Mouse (Mus musculus) intestine, embryonic 15.5 days (tissue): ENCODE results near the gene Btg4. TPM values are rescaled to one million over a fixed set of nuclear protein-coding genes. Genes with fewer than 3 reads are reported as not detected.

Experiments
- ATAC-seq: fragments of 200-750 bp; cut with Nextera tagmentation; 2 replicates; pipeline ENCODE4 v1.8.0; 2017; ENCODE audit warnings: moderate TSS enrichment, moderate library complexity
- H3K27ac ChIP-seq: fragments of 300-500 bp; sonication (generic); 2 replicates; pipeline ENCODE4 v1.5.1; 2015; ENCODE audit warnings: mild to moderate bottlenecking, inconsistent platforms
- H3K27me3 ChIP-seq: fragments of 300-500 bp; sonication (generic); replicated peaks from 2 replicates; pipeline ENCODE4 v1.6.1; 2015; ENCODE audit warnings: inconsistent platforms
- H3K36me3 ChIP-seq: fragments of 300-500 bp; sonication (generic); 2 replicates; pipeline ENCODE4 v1.6.1; 2015; ENCODE audit warnings: inconsistent platforms
- H3K4me1 ChIP-seq: fragments of 300-500 bp; sonication (generic); replicated peaks from 2 replicates; pipeline ENCODE4 v1.6.1; 2015; ENCODE audit warnings: inconsistent platforms
- H3K4me2 ChIP-seq: fragments of 300-500 bp; sonication (generic); replicated peaks from 2 replicates; pipeline ENCODE4 v1.6.1; 2015; ENCODE audit warnings: mild to moderate bottlenecking, inconsistent platforms
- H3K4me3 ChIP-seq: fragments of 300-500 bp; sonication (generic); replicated peaks from 2 replicates; pipeline ENCODE4 v1.5.1; 2015; ENCODE audit warnings: inconsistent platforms
- H3K9ac ChIP-seq: fragments of 300-500 bp; sonication (generic); 2 replicates; pipeline ENCODE4 v1.6.1; 2015; ENCODE audit warnings: inconsistent platforms
- H3K9me3 ChIP-seq: fragments of 300-500 bp; sonication (generic); 2 replicates; pipeline ENCODE4 v1.6.1; 2016; ENCODE audit warnings: inconsistent platforms
- WGBS: fragments of 180-500 bp; shearing (Covaris S2); methylation state at CpG from one replicate; pipeline ENCODE4 v1.1.7; 2015; 5-methylcytosine and 5-hydroxymethylcytosine counted together
- polyA plus RNA-seq: library from polyadenylated mRNA; unstranded; fragments of >200 nt; fragmentation: Nextera tagmentation; extraction: Ambion mirVana; gene quantifications from 2 replicates; pipeline ENCODE4 v1.2.1, GENCODE M21; 2015

Btg4 gene
- polyA plus RNA-seq, 1 experiment from 2014 or later: not detected

GRCm38 (mm10) chr9:51144218-51144617, 83.5 kb downstream of the Btg4 start:
- H3K27me3 ChIP-seq: no peaks in the 10 kb centered on the region
- no peaks in the 10 kb centered on the region for H3K9me3 ChIP-seq
- H3K36me3 ChIP-seq: no peaks in the 10 kb centered on the region
- no peak for ATAC-seq
- no peak overlapping the region for H3K4me3 ChIP-seq
- no peak overlapping the region for H3K4me2 ChIP-seq
- H3K4me1 ChIP-seq: no peaks in the 10 kb centered on the region
- no peak overlapping the region for H3K27ac ChIP-seq
- H3K9ac ChIP-seq: no peak overlapping the region
- WGBS: 73% methylated on average over 6 of the region's 6 CpGs

GRCm38 (mm10) chr9:51146496-51146895, 85.8 kb downstream of the Btg4 start:
- no peaks in the 10 kb centered on the region for H3K36me3 ChIP-seq
- no peak overlapping the region for H3K4me3 ChIP-seq
- no peaks in the 10 kb centered on the region for H3K9me3 ChIP-seq
- no peak overlapping the region for H3K9ac ChIP-seq
- WGBS: 70% methylated on average over 4 of the region's 4 CpGs
- no peaks in the 10 kb centered on the region for H3K27me3 ChIP-seq
- H3K4me2 ChIP-seq: no peak overlapping the region
- ATAC-seq: no peak
- H3K4me1 ChIP-seq: no peaks in the 10 kb centered on the region
- no peak overlapping the region for H3K27ac ChIP-seq

GRCm38 (mm10) chr9:51147294-51147693, 86.6 kb downstream of the Btg4 start:
- Histone ChIP-seq H3K27me3 (no peaks in the 10 kb centered on the region), H3K27ac (no peak overlapping the region), H3K9me3 (no peaks in the 10 kb centered on the region), H3K36me3 (no peaks in the 10 kb centered on the region), H3K4me3 (no peak overlapping the region), H3K9ac (no peak overlapping the region), H3K4me2 (no peak overlapping the region), H3K4me1 (0 out of 2 replicates have a peak, but pooled peaks cover 2% of the 10 kb centered on the region)
- no peak for ATAC-seq
- 80% methylated on average over 5 of the region's 5 CpGs for WGBS

GRCm38 (mm10) chr9:51152079-51152752, 91.5 kb downstream of the Btg4 start:
- Histone ChIP-seq H3K9ac (no peak overlapping the region), H3K9me3 (no peaks in the 10 kb centered on the region), H3K4me2 (peak overlapping the region; percentile 44), H3K27ac (no peak overlapping the region), H3K4me3 (no peak overlapping the region), H3K4me1 (0 out of 2 replicates have a peak, but pooled peaks cover 2% of the 10 kb centered on the region), H3K27me3 (no peaks in the 10 kb centered on the region), H3K36me3 (no peaks in the 10 kb centered on the region)
- WGBS: 16% methylated on average over 13 of the region's 13 CpGs
- ATAC-seq: peak; percentile 79

- WGBS: 30% methylated on average over 4 of the region's 4 CpGs
- Histone ChIP-seq H3K36me3 (no peaks in the 10 kb centered on the region), H3K4me1 (no peaks in the 10 kb centered on the region), H3K27me3 (peaks cover 16% of the 10 kb centered on the region; the same call in 1 of the 2 replicates), H3K4me2 (no peak overlapping the region), H3K27ac (no peak overlapping the region), H3K4me3 (no peak overlapping the region), H3K9ac (no peak overlapping the region), H3K9me3 (no peaks in the 10 kb centered on the region)
- ATAC-seq: 0 out of 2 replicates have a peak, but pooled peaks have one; percentile 66
Observed at GRCm38 (mm10) chr9:51161771-51162388, 101.2 kb downstream of the Btg4 start.

- H3K4me1 ChIP-seq: no peaks in the 10 kb centered on the region
- WGBS: 90% methylated on average over 5 of the region's 5 CpGs
Observed at GRCm38 (mm10) chr9:51163989-51164388, 103.3 kb downstream of the Btg4 start.

GRCm38 (mm10) chr9:51165312-51166180, 104.8 kb downstream of the Btg4 start, which contains the start of gene Gm32742:
Gm32742 (minus strand) TSS chr9:51165517.
- H3K9ac ChIP-seq: no peak within 1 kb of the TSS
- 52% methylated on average over 6 of the region's 6 CpGs for WGBS
- H3K4me3 ChIP-seq: no peak within 1 kb of the TSS
- no peak within 1 kb of the TSS for H3K4me2 ChIP-seq
- H3K27me3 ChIP-seq: peaks cover 6% of the 10 kb centered on the region; the same call in 1 of the 2 replicates
- H3K9me3 ChIP-seq: no peaks in the 10 kb centered on the region
- no peak for ATAC-seq
- no peak within 1 kb of the TSS for H3K27ac ChIP-seq
- no peaks in the 10 kb centered on the region for H3K36me3 ChIP-seq
- H3K4me1 ChIP-seq: no peaks in the 10 kb centered on the region

More at GRCm38 (mm10) chr9:51163989-51164388, 103.3 kb downstream of the Btg4 start:
- no peaks in the 10 kb centered on the region for H3K36me3 ChIP-seq
- no peaks in the 10 kb centered on the region for H3K9me3 ChIP-seq
- no peak overlapping the region for H3K4me2 ChIP-seq
- H3K27me3 ChIP-seq: peaks cover 16% of the 10 kb centered on the region; the same call in 1 of the 2 replicates
- H3K9ac ChIP-seq: no peak overlapping the region
- H3K4me3 ChIP-seq: no peak overlapping the region
- no peak overlapping the region for H3K27ac ChIP-seq
- ATAC-seq: no peak

GRCm38 (mm10) chr9:51167954-51168353, 107.3 kb downstream of the Btg4 start:
- Histone ChIP-seq H3K4me1 (no peaks in the 10 kb centered on the region), H3K36me3 (no peaks in the 10 kb centered on the region), H3K9me3 (no peaks in the 10 kb centered on the region), H3K9ac (no peak overlapping the region), H3K4me3 (no peak overlapping the region), H3K27ac (no peak overlapping the region), H3K27me3 (no peaks in the 10 kb centered on the region), H3K4me2 (no peak overlapping the region)
- 56% methylated on average over 11 of the region's 11 CpGs for WGBS
- peak; percentile 46 for ATAC-seq

GRCm38 (mm10) chr9:51168698-51169097, 108.0 kb downstream of the Btg4 start:
- no peaks in the 10 kb centered on the region for H3K9me3 ChIP-seq
- H3K4me3 ChIP-seq: no peak overlapping the region
- H3K27ac ChIP-seq: no peak overlapping the region
- no peak; the same call in 1 of the 2 replicates for ATAC-seq
- H3K4me1 ChIP-seq: no peaks in the 10 kb centered on the region
- no peak overlapping the region for H3K9ac ChIP-seq
- WGBS: 68% methylated on average over 5 of the region's 5 CpGs
- H3K36me3 ChIP-seq: no peaks in the 10 kb centered on the region
- no peaks in the 10 kb centered on the region for H3K27me3 ChIP-seq
- H3K4me2 ChIP-seq: no peak overlapping the region

- Histone ChIP-seq H3K36me3 (no peaks in the 10 kb centered on the region), H3K9me3 (no peaks in the 10 kb centered on the region), H3K4me1 (no peaks in the 10 kb centered on the region), H3K4me2 (no peak overlapping the region), H3K4me3 (no peak overlapping the region), H3K9ac (no peak overlapping the region), H3K27me3 (no peaks in the 10 kb centered on the region), H3K27ac (no peak overlapping the region)
- WGBS: 76% methylated on average over 7 of the region's 7 CpGs
- no peak for ATAC-seq
Observed at GRCm38 (mm10) chr9:51169133-51169532, 108.4 kb downstream of the Btg4 start.
